Mouse (Mus musculus): ENCODE data around the gene 4930402F06Rik.

DNA sequence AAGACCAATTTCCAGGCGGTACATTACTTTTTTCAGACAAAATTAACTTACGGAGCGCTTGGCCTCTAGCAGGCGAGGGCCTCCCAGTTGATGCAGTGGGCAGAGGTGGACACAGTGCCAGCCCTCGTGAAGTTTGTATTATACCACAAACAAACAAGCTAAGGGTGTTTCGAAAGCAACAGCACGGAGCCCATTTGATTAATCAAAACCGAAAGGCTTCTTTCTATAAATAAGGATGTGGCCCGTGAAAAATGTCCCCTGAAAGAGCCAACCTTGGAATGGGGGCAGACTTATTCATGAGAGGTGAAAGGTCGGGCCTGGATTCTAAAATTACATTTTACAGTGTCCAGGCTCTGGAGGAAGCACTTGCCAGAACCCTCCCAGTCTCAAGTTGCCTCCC, 59.6 kb downstream of the 4930402F06Rik start:
- TF ChIP-seq CTCF (IDR thresholded peaks at IDR 0.05; ENCODE audit: borderline replicate concordance, insufficient read depth, low read depth, low read length) (no peak), POLR2A (IDR thresholded peaks at IDR 0.05; ENCODE audit: borderline replicate concordance, insufficient read depth, low read length) (no peak)

All from cerebellum, adult 2 months (tissue).